Mouse (Mus musculus) intestine, embryonic 16.5 days (tissue): ENCODE data around the gene Meioc. TPM values are rescaled to one million over a fixed set of nuclear protein-coding genes. Genes with fewer than 3 reads are reported as not detected.
A peak's percentile ranks its signal among the peaks of the same experiment; 100 is the strongest.

Experiments
- ATAC-seq: fragments of 200-750 bp; cut with Nextera tagmentation; 2 replicates; pipeline ENCODE4 v1.8.0; 2017; ENCODE audit warnings: moderate TSS enrichment, moderate library complexity
- H3K27ac ChIP-seq: fragments of 300-500 bp; sonication (generic); 2 replicates; pipeline ENCODE4 v1.5.1; 2014; ENCODE audit warnings: mild to moderate bottlenecking, low read length
- H3K27me3 ChIP-seq: fragments of 300-500 bp; sonication (generic); replicated peaks from 2 replicates; pipeline ENCODE4 v1.6.1; 2014; ENCODE audit warnings: low read length, control low read depth, mixed read lengths; ENCODE audit not compliant: control insufficient read depth, insufficient read depth
- H3K36me3 ChIP-seq: fragments of 300-500 bp; sonication (generic); 2 replicates; pipeline ENCODE4 v1.6.1; 2014; ENCODE audit warnings: low read length, control low read depth; ENCODE audit not compliant: control insufficient read depth, insufficient read depth
- H3K4me1 ChIP-seq: fragments of 300-500 bp; sonication (generic); 2 replicates; pipeline ENCODE4 v1.6.1; 2014; ENCODE audit warnings: low read length, control low read depth, mixed read lengths; ENCODE audit not compliant: control insufficient read depth, insufficient read depth
- H3K4me2 ChIP-seq: fragments of 300-500 bp; sonication (generic); 2 replicates; pipeline ENCODE4 v1.6.1; 2014; ENCODE audit warnings: low read depth, low read length, control low read depth
- H3K4me3 ChIP-seq: fragments of 300-500 bp; sonication (generic); 2 replicates; pipeline ENCODE4 v1.5.1; 2014; ENCODE audit warnings: mild to moderate bottlenecking, low read length
- H3K9ac ChIP-seq: fragments of 300-500 bp; sonication (generic); 2 replicates; pipeline ENCODE4 v1.6.1; 2014; ENCODE audit warnings: low read depth, low read length
- H3K9me3 ChIP-seq: fragments of 300-500 bp; sonication (generic); 2 replicates; pipeline ENCODE4 v1.6.1; 2016; ENCODE audit warnings: low read length, control low read depth; ENCODE audit not compliant: control insufficient read depth
- WGBS: fragments of 180-500 bp; shearing (Covaris S2); extraction: QIAGEN DNeasy Blood & Tissue Kit; methylation state at CpG from one replicate; pipeline ENCODE4 v1.1.7; 2014; 5-methylcytosine and 5-hydroxymethylcytosine counted together
- polyA plus RNA-seq: library from polyadenylated mRNA; unstranded; fragments of >200 nt; fragmentation: Nextera tagmentation; extraction: Ambion mirVana; gene quantifications from 2 replicates; pipeline ENCODE4 v1.2.1, GENCODE M21; 2015

Gene Meioc
- polyA plus RNA-seq = 0.24 and 0.65 TPM in 2 replicates

- Histone ChIP-seq H3K9ac (no peak within 1 kb of the TSS), H3K27ac (no peak within 1 kb of the TSS), H3K4me3 (no peak within 1 kb of the TSS), H3K27me3 (peaks cover 17% of the 10 kb centered on the region), H3K4me1 (no peaks in the 10 kb centered on the region), H3K36me3 (no peaks in the 10 kb centered on the region), H3K4me2 (no peak within 1 kb of the TSS), H3K9me3 (peaks cover 8% of the 10 kb centered on the region)
- no peak for ATAC-seq
- 53% methylated on average over 3 of the region's 3 CpGs for WGBS
Observed at GRCm38 (mm10) chr11:102663416-102663815, at the start of gene Meioc. Gene Meioc (plus strand): TSS chr11:102663716.

GRCm38 (mm10) chr11:102619449-102619848 lies 44.1 kb upstream of the Meioc start:
- peaks cover 11% of the 10 kb centered on the region for H3K4me1 ChIP-seq
- no peak overlapping the region for H3K4me3 ChIP-seq
- H3K27me3 ChIP-seq = no peaks in the 10 kb centered on the region
- 68% methylated on average over 2 of the region's 2 CpGs for WGBS
- no peak for ATAC-seq
- peaks cover 3% of the 10 kb centered on the region; the same call in 1 of the 2 replicates for H3K9me3 ChIP-seq
- H3K27ac ChIP-seq = no peak overlapping the region
- H3K36me3 ChIP-seq = 0 out of 2 replicates have a peak, but pooled peaks cover 2% of the 10 kb centered on the region
- no peak overlapping the region for H3K9ac ChIP-seq
- no peak overlapping the region for H3K4me2 ChIP-seq

GRCm38 (mm10) chr11:102623876-102624789 lies 39.4 kb upstream of the Meioc start:
- Histone ChIP-seq H3K27me3 (no peaks in the 10 kb centered on the region), H3K36me3 (no peaks in the 10 kb centered on the region), H3K9ac (peak overlapping the region; percentile 52), H3K4me3 (peak overlapping the region; percentile 25), H3K27ac (peak overlapping the region; percentile 81), H3K9me3 (peaks cover 3% of the 10 kb centered on the region; the same call in 1 of the 2 replicates), H3K4me1 (peaks cover 21% of the 10 kb centered on the region), H3K4me2 (peak overlapping the region; percentile 48)
- 7% methylated on average over 17 of the region's 17 CpGs for WGBS
- ATAC-seq = peak; percentile 91

GRCm38 (mm10) chr11:102624888-102625407 lies 38.6 kb upstream of the Meioc start:
- peak overlapping the region; percentile 81 for H3K27ac ChIP-seq
- H3K4me1 ChIP-seq = peaks cover 21% of the 10 kb centered on the region
- 43% methylated on average over 14 of the region's 14 CpGs for WGBS
- H3K27me3 ChIP-seq = no peaks in the 10 kb centered on the region
- peak; percentile 41; the same call in 1 of the 2 replicates for ATAC-seq
- peak overlapping the region; percentile 52; the same call in 1 of the 2 replicates for H3K9ac ChIP-seq
- H3K9me3 ChIP-seq = no peaks in the 10 kb centered on the region
- peak overlapping the region; percentile 48; the same call in 1 of the 2 replicates for H3K4me2 ChIP-seq
- no peak overlapping the region for H3K4me3 ChIP-seq
- no peaks in the 10 kb centered on the region for H3K36me3 ChIP-seq

- 84% methylated on average over 9 of the region's 9 CpGs for WGBS
- no peak for ATAC-seq
- Histone ChIP-seq H3K9me3 (no peaks in the 10 kb centered on the region), H3K4me2 (no peak overlapping the region), H3K4me3 (no peak overlapping the region), H3K27ac (no peak overlapping the region), H3K27me3 (no peaks in the 10 kb centered on the region), H3K36me3 (no peaks in the 10 kb centered on the region), H3K4me1 (peaks cover 34% of the 10 kb centered on the region), H3K9ac (no peak overlapping the region)
Observed at GRCm38 (mm10) chr11:102627171-102627931, 36.2 kb upstream of the Meioc start.

- no peak overlapping the region for H3K4me3 ChIP-seq
- H3K36me3 ChIP-seq = no peaks in the 10 kb centered on the region
- peaks cover 44% of the 10 kb centered on the region for H3K4me1 ChIP-seq
- no peak overlapping the region for H3K27ac ChIP-seq
- H3K27me3 ChIP-seq = no peaks in the 10 kb centered on the region
- whole genome bisulfite sequencing = 68% methylated on average over 9 of the region's 9 CpGs
- no peaks in the 10 kb centered on the region for H3K9me3 ChIP-seq
- H3K9ac ChIP-seq = no peak overlapping the region
- no peak overlapping the region for H3K4me2 ChIP-seq
- no peak for ATAC-seq
Observed at GRCm38 (mm10) chr11:102628529-102628928, 35.0 kb upstream of the Meioc start.

- Histone ChIP-seq H3K9ac (no peak overlapping the region), H3K4me1 (peaks cover 37% of the 10 kb centered on the region), H3K27me3 (no peaks in the 10 kb centered on the region), H3K4me2 (no peak overlapping the region), H3K9me3 (no peaks in the 10 kb centered on the region), H3K4me3 (no peak overlapping the region), H3K36me3 (no peaks in the 10 kb centered on the region), H3K27ac (no peak overlapping the region; the same call in 1 of the 2 replicates)
- ATAC-seq = no peak
- 42% methylated on average over 8 of the region's 8 CpGs for WGBS
Observed at GRCm38 (mm10) chr11:102629375-102629774, 34.1 kb upstream of the Meioc start.

- Histone ChIP-seq H3K9me3 (no peaks in the 10 kb centered on the region), H3K4me1 (peaks cover 28% of the 10 kb centered on the region), H3K4me2 (no peak overlapping the region), H3K27me3 (no peaks in the 10 kb centered on the region), H3K27ac (no peak overlapping the region), H3K4me3 (no peak overlapping the region), H3K9ac (no peak overlapping the region), H3K36me3 (no peaks in the 10 kb centered on the region)
- ATAC-seq = no peak
- 26% methylated on average over 7 of the region's 7 CpGs for WGBS
Observed at GRCm38 (mm10) chr11:102630731-102631130, 32.8 kb upstream of the Meioc start.

- peak; percentile 33; the same call in 1 of the 2 replicates for ATAC-seq
- H3K4me1 ChIP-seq = peaks cover 28% of the 10 kb centered on the region
- H3K4me3 ChIP-seq = no peak overlapping the region
- WGBS = 48% methylated on average over 5 of the region's 5 CpGs
- H3K27me3 ChIP-seq = no peaks in the 10 kb centered on the region
- H3K4me2 ChIP-seq = no peak overlapping the region
- H3K36me3 ChIP-seq = no peaks in the 10 kb centered on the region
- no peaks in the 10 kb centered on the region for H3K9me3 ChIP-seq
- no peak overlapping the region for H3K9ac ChIP-seq
- H3K27ac ChIP-seq = no peak overlapping the region
Observed at GRCm38 (mm10) chr11:102631203-102631602, 32.3 kb upstream of the Meioc start.
